Comparison of ENCODE assay signal across 18 mouse cellular contexts in the genomic region with DNA sequence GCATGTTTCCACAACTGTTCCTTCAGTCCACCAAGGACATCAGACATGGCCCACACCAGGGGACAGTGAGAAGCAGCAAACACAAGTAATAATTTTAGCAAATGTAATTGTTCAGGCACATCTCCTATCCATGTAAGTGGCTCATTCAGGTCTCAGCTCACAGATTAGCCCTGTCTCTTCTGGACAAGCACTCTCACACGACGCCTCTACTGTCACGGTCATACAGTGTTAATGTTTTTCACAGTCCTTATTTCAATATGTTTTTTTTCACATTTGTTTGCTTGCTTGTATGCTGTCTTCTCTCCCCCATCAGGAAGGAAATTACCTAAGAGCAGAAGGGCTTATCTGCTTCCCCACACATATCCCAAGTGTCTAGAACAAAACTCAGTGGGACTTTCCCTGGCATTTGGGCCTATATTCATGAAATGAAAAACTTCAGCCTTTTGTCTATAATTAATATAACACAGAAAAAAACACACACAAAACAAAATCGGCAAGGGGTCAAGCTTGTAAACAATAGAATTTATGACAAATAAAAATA.
A peak's percentile ranks its signal among the peaks of the same experiment; 100 is the strongest.
DNase-seq lines count a peak whose midpoint lies in the region; ATAC-seq lines count a peak whose summit lies in the region.
"Had no signal": no experiment of that assay in that cellular context is flagged by ENCODE, and none has a peak within 500 bp of the region (broad histone marks: within the 10 kb centered on the region; RNA-seq: fewer than 3 reads in every experiment).

No protein-coding gene starts in this region.

- H3K27me3 ChIP-seq in heart, embryonic 12.5 days (replicated peaks): no peaks in the 10 kb centered on the region
- no peaks in the 10 kb centered on the region for H3K27me3 ChIP-seq in limb, embryonic 10.5 days (ENCODE audit: low read depth, poor library complexity, severe bottlenecking)
- H3K27me3 ChIP-seq: forebrain, embryonic 13.5 days; hindbrain, embryonic 12.5 days had no signal

- DNase-seq in heart, adult 8-10 months (ENCODE audit: low spot score): peak; percentile 63
- DNase-seq in kidney, adult 11 months: peak; percentile 3
- DNase-seq in kidney, postnatal 10 days: no peak
- DNase-seq in limb, embryonic 10.5 days (ENCODE audit: low spot score): peak; percentile 22
- DNase-seq: adrenal gland, adult 2 months; adrenal gland, postnatal 25 days; cerebellum, adult 2 months; cerebellum, postnatal 10 days; gastrocnemius, adult 2 months; gastrocnemius, postnatal 25 days had no signal

- no peaks in the 10 kb centered on the region for H3K36me3 ChIP-seq in heart, embryonic 12.5 days
- H3K36me3 ChIP-seq in limb, embryonic 10.5 days: no peaks in the 10 kb centered on the region
- H3K36me3 ChIP-seq: embryonic facial prominence, embryonic 10.5 days; hindbrain, embryonic 12.5 days had no signal

- no peak overlapping the region for H3K9ac ChIP-seq in heart, embryonic 12.5 days
- H3K9ac ChIP-seq: forebrain, embryonic 13.5 days; hindbrain, embryonic 12.5 days had no signal

- ATAC-seq in heart, embryonic 12.5 days (ENCODE audit: insufficient number of reproducible peaks, low FRiP score): no peak
- ATAC-seq: forebrain, embryonic 13.5 days; hindbrain, embryonic 16.5 days; inflammation-experienced regulatory T-cells, adult 6 months; intestine, postnatal 0 days had no signal

- no peak overlapping the region for H3K4me3 ChIP-seq in heart, embryonic 12.5 days
- no peak overlapping the region for H3K4me3 ChIP-seq in brown adipose tissue, adult 24 weeks (ENCODE audit: insufficient read depth, low read depth, low read length)
- H3K4me3 ChIP-seq in limb, embryonic 10.5 days: no peak overlapping the region
- H3K4me3 ChIP-seq: embryonic facial prominence, embryonic 10.5 days; forebrain, embryonic 13.5 days; gastrocnemius, adult 2 months; hindbrain, embryonic 12.5 days had no signal

- H3K4me2 ChIP-seq in heart, embryonic 12.5 days: no peak overlapping the region
- H3K4me2 ChIP-seq: forebrain, embryonic 13.5 days; hindbrain, embryonic 12.5 days had no signal

- H3K9me3 ChIP-seq in heart, embryonic 12.5 days (replicated peaks): no peaks in the 10 kb centered on the region
- no peaks in the 10 kb centered on the region for H3K9me3 ChIP-seq in limb, embryonic 10.5 days (replicated peaks)
- H3K9me3 ChIP-seq: embryonic facial prominence, embryonic 10.5 days; forebrain, embryonic 13.5 days; hindbrain, embryonic 12.5 days had no signal

- no peaks in the 10 kb centered on the region for H3K4me1 ChIP-seq in heart, embryonic 12.5 days (replicated peaks)
- H3K4me1 ChIP-seq in brown adipose tissue, adult 24 weeks (ENCODE audit: control insufficient read depth, insufficient read depth, insufficient read length, low read length): peaks cover 13% of the 10 kb centered on the region
- peaks cover 8% of the 10 kb centered on the region for H3K4me1 ChIP-seq in limb, embryonic 10.5 days
- H3K4me1 ChIP-seq: forebrain, embryonic 13.5 days; hindbrain, embryonic 12.5 days had no signal

- no peak overlapping the region for H3K27ac ChIP-seq in heart, embryonic 12.5 days (ENCODE audit: poor library complexity, severe bottlenecking)
- H3K27ac ChIP-seq in brown adipose tissue, adult 24 weeks (replicated peaks; ENCODE audit: low read depth, low read length): peak overlapping the region; percentile 87
- H3K27ac ChIP-seq in limb, embryonic 10.5 days: no peak overlapping the region
- H3K27ac ChIP-seq: embryonic facial prominence, embryonic 10.5 days; forebrain, embryonic 13.5 days; gastrocnemius, adult 2 months; hindbrain, embryonic 12.5 days had no signal

- WGBS in heart, embryonic 12.5 days: 70% methylated on average over 4 of the region's 4 CpGs
- WGBS in limb, embryonic 10.5 days: 86% methylated on average over 4 of the region's 4 CpGs
